Mouse (Mus musculus): ENCODE measurements at regions not wholly inside any gene's neighbourhood (a gene's known extent, or its start where the extent isn't known, plus 50 kb on each side); places are given as distances from the start of the nearest gene placed in this dataset.

- no peak for DNase-seq (ENCODE audit: low read depth, low spot score)
These were observed 108.5 kb upstream of the Pter start for GRCm38 (mm10) chr2:12815339-12815738.

- DNase-seq (ENCODE audit: low read depth, low spot score), result no peak
These were observed 97.9 kb upstream of the Pter start for GRCm38 (mm10) chr2:12825902-12826301.

- no peak for DNase-seq (ENCODE audit: low read depth, low spot score)
These were observed 90.3 kb upstream of the Pter start for GRCm38 (mm10) chr2:12833579-12833978.

DNA sequence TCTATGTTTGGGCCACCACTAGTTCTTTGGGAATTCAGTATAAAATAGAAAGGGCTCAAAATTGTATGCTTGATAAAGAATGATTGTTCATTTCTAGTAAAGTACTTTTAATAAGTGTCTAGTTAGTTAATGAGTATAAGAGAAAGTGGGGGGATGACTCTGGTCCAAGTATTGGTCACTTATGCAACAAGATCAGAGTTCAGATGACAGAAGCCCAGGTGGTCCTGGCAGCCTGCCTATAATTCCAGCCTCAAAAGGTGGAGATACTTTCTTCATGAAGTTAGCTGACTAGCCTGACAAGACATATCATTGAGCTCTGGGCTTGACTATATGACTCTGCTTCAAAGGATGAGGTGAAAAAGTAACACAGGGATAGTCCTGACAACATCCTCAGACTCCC, 57.3 kb upstream of the Pter start:
- DNase-seq (ENCODE audit: low read depth, low spot score), result no peak

DNA sequence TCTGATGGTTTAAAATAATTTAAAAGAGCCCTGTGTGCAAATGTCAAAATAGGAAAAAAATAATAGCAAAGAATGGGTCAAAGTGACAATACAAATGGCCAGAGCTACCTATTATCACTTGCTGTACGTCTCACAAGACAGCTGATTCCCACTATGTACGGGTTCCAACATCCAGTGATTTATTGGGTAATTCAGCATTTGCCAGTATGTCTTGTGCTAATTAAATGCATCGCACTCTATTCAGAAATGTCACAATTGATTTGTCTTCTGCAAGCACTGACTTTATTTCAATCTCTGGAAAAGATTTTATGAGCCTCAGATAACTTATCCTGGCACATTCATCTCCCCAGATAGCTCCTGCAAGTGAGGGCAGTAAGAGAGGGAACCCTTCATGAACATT, 55.1 kb upstream of the Pter start:
- no peak for DNase-seq (ENCODE audit: low read depth, low spot score)
